Mouse (Mus musculus) embryo, embryonic 11.5 days (tissue): Measurements from ENCODE around the gene Raph1.
"Not testable (repeated sequence)": the region's sequence is repeated elsewhere in the genome, so short reads cannot be mapped to it uniquely, and the experiment has no call there.

Experiments used
- DNase-seq: peaks from one replicate; pipeline ENCODE4 v3.0.0-alpha.2; 2012; ENCODE audit warnings: low read depth, low spot score

Gene Raph1

DNA sequence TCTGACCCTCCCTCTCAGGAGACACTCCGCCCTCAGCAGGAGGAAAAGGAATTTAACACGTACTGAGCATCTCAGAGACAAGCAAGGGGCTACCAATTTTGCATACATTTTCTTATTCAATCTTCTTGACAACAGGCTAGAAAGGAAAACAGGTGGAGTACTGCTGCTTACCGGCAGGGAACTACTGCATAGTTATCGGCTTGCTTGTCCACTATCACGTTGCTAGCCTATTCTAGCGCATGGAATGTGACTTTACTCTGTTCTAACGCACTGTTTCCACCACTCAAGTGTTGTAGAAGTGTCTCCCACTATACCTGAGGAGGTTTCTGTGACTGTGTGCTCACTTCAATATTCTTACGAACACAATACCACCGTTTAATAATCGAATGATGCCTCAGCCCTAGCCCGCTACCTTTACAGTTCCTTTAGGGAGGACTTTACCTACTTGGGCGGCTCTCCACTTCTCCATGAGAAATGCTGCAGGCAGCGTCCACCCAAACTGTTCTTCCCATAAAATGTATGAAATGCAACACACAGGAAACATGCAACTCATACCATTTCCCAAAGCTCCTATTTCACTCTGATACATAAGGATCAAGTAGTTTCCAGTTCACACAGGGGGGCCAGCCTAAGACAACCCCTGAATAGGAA is 1.5 kb downstream of the Raph1 start:
- DNase-seq, result peak; percentile 9

DNA sequence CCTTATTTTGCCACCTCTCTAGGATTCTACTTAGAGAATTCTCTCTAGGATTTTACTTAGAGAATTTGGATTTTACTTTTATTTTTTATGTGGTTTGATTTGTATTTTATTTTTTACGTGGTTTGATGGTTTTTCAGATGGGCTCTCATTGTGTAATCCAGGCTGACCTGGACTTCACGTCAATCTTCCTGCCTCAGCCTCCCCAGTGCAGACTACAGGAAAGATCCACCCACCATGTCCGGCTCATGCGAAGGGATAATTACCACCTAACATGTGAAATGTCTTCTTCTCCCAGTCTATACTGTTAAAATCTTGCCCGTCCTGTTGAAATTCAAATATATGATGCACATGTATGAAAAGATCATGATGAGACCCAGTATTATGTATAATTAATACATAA is 2.2 kb downstream of the Raph1 start:
- no peak for DNase-seq

DNA sequence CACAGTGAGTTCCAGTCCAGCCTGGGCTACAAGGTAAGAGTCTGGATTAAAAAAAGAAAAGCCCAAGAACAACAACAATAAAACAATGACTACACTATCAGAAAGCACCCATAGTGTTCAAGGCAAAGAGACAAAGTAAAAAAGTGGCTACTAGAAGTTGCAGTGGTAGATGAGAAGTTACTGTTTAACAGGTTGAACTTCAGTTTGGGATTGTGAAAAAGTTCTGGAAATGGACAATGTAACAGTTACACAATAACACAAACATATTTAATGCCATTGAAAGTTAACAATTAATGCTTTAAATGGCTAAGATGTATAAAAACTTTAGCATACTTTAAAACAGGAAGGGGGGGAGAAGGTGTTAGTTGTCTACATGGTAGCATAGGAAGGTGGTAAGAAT is 3.9 kb downstream of the Raph1 start:
- DNase-seq, result no peak

DNA sequence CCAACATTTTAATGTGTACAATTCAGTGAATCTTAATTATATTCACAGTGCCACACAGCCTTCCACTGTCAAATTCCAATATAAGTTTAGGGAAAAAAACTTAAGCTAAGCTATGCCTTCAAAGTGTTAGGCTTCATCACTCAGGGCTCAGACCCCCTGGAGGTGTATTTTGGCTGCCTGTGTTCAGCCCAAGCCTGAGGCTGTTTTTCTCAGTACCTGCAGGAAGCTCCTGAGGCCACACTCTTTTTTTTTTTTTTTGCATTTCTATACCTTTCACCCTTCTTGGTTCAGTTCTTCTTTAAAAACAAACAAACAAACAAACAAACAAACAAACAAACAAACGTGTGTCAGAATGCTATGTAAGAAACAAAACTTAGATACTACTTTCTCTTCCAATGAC is 23.2 kb downstream of the Raph1 start:
- no peak for DNase-seq

DNA sequence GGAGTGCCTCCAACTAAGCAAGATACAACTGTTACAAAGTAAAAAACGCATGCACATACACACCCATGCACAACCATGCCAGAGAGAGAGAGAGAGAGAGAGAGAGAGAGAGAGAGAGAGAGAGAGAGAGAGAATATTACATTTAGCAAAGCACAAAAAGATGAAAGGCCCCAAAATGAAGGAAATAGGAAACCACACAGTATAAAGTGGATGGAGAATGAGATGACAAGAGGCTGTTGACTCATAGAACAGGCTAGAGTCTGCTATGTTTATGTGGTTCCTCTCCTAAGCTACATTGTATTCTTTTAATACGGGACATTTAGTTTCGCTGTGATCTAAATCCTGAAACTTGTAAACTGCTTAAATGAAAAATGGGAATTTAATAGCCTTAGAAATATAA is 27.6 kb downstream of the Raph1 start:
- DNase-seq, result no peak

DNA sequence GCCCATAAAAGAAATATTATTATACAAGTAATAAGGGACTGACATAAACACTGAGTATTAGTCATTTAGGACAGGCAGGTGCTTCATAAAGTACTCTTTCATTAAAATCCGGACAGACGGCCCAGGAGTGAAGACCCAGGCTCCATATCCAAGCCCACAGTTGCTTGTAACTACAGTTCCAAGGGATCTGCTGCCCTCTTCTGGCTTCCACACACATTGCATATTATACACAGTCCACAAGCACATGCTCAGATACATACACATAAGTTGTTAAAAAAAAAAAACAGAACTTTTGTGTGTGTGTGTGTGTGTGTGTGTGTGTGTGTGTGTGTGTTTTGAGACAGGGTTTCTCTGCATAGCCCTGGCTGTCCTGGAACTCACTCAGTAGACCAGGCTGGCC is 32.0 kb downstream of the Raph1 start:
- peak; percentile 4 for DNase-seq

DNA sequence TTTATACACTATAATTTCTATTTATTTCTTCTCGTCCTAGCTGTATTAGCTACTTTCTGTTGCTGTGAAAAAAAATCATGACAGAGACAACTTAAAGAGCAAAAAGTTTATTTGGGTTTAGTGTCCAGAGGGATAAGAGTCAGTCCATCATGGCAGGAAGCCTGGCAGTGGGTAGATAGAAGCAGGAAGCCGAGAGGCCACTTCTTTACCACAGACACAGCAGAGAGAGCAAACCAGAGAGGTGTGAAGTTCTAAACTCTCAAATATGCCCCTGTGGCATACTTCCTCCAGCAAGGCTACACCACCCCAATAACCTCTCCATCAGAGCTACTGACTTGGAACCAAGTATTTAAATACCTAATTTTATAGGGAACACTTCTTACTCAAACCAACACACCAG is 36.3 kb downstream of the Raph1 start:
- DNase-seq, result no peak

DNA sequence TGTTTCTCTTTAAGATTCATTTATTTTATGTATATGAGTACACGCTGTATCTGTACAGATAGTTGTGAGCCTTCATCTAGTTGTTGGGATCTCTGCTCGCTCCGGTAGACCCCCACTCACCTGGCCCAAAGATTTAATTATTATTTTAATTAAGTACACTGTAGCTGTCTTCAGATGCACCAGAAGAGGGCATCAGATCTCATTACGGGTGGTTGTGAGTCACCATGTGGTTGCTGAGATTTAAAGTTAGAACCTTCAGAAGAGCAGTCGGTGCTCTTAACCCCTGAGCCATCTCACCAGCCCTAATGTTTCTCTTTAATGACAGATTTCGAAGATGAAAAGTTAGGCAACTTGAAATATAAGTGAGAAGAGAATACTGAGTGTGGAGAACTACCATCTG is 36.8 kb downstream of the Raph1 start:
- no peak for DNase-seq

DNA sequence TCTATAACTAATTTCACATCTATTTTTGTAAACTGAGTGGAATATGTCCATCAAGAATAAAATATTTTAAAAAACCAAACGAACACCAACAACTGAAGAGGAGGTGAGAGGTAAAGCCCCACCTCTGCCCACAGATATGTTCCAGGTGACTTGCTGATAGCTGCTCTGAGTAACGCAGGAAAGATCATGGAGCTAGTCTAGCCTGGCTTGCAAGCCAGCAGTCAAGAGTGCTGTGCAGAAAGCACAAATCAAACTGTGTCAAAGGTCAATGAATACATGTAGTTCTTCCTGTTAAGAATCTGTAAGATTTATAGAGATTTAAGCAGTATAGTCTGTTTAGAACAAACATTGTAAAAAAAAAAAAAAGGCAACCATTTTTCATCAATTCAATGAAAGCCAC is 56.3 kb downstream of the Raph1 start:
- DNase-seq, result no peak

DNA sequence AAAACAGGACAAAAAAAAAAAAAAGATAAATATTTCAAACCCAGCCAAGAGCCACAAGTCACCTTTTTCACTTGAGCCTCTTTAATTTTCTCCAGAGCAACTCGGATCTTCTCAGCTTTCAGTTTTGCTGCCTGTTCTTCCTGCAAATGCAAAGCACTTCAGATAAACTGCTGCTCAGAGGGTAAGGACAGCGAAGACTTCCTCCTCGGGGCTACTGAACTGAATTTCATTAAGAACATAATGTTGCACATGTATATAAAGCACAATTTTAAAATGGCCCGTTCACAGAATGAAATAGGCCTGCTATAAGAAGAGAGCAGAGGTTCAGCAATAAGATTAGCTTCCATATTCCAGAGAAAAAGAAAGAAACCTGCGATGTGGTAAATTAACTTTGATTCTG is 63.4 kb downstream of the Raph1 start:
- DNase-seq, result no peak

DNA sequence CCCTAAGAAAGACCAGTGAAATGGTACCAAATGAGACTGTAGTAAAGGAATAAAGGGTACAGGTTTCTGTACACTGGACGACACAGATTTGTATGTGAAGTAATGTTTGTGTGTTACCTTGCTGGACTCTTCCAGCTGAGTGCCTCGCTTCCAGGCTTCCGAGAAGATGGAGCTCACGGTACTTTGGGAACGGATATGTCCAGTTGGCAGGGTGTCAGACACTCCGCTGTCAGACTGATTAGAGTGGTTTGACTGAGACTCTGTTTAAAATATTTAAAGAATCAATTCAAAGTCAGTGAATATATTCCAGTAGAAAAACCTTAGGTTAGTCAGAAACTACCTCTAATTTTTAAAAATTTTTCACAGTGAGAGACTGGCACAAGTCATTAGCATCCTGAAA is 73.5 kb downstream of the Raph1 start:
- DNase-seq, result no peak

DNA sequence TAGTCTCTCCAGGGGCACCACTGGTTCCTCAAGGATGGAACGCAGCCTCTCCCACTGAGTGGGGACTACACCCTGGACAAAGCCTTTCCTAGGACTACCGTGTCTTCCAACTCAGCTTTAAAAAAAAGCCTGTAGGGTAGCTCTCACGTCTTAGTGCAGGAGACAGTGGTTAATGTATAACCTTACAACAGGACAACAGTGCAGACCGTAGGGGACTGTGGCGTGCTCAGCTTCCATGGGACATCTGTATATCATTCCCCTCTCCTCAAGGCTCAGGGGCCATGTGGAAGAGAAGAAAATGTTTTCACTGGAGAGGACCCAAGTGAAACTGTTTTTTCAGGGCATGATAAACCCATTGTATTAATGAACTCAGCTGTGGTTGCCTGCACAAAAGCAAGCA is 74.5 kb downstream of the Raph1 start:
- DNase-seq, result no peak

DNA sequence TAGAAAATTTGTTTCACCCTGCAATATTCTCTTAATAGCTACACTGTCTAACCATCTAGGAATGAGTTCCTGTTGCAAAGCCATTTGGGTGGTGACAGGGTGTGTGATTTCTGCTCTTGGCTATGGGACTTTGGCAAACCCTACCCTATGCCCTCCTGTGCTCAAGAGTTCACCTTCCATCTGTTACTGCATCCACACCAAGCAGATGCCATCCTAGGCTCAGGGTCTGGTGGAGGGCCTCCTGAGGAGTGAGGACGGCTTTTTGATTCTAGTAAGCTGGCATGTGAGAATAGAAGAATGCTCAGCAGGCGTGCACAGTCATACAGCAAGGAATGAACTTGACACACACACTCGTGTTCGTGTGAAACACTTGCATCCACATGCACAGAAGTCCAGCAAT is 76.4 kb downstream of the Raph1 start:
- DNase-seq, result no peak

DNA sequence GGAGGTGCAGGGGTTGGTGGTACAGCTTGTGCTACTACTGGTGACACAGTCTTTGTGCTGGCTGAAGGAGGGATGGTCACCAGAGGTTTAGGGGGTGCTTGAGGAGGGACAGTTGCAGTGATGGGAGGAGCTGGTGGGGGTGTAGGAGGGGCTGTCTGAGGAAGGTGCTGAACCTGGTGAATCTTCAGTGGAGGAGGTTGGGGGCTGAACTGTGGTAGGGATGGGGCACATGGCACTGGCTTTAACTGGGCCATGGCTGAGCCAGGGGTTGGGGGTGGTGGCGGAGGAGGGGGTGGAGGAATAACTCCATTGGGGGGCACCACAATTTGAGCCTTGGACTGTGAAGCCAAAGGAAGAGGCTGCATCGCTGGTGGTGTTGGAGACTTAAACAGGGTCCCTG is 77.2 kb downstream of the Raph1 start:
- DNase-seq, result no peak

DNA sequence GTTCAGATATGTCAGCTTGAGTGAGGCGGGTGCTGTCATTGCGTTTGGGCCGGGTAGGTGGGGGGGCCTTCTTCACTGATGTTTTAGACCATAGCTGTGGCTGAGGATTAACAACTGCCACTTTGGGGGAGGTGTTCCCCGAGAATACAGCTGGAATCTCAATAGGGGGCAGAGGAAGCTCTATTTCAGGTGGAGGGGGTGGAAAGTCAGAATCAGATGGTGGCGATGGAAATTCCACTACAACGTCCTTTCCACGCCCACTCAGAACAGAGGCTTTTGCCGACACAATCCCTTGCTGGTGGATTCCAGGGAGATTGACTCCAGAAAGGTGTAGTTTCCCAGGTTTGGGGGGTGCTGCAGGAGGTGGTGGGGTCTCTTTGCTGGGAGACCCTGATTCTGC is 78.3 kb downstream of the Raph1 start:
- no peak for DNase-seq

DNA sequence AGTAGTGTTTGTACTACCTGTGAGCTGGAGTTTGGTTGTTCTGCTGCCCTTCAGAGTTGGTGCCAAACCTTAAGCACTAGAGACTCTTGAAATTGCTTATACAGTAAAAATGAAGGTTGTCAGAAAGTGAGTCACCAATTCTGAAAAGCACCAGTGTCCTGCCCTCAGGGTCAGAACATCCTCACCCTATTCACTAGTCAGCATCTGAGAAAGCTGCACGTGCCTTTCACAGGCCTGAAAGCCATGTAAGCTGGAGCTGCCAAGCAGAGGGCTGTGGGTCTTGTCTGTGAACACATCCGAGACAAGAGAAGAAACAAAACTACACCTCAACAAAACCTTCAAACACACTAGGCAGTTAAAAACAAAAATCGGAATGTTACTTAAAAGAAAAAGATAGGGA is 81.3 kb downstream of the Raph1 start:
- DNase-seq, result no peak

DNA sequence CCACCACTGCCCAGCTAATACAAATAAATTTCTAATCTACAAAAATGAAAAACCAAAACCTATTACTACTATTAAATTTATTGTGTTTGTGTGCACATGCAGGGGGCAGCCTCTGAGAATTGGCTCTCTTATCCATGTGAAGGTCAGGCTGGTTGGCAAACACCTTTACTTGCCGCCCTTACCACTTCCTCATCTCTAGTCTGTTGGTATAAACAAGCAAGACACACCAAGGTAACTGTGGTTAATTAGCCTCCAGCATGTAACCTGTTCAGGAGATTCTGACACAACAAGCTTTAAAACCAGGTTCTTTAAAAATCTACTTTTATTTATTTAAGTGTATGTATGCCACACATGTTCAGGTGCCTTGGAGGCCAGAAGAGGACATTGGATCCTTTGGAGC is 84.0 kb downstream of the Raph1 start:
- DNase-seq, result no peak

DNA sequence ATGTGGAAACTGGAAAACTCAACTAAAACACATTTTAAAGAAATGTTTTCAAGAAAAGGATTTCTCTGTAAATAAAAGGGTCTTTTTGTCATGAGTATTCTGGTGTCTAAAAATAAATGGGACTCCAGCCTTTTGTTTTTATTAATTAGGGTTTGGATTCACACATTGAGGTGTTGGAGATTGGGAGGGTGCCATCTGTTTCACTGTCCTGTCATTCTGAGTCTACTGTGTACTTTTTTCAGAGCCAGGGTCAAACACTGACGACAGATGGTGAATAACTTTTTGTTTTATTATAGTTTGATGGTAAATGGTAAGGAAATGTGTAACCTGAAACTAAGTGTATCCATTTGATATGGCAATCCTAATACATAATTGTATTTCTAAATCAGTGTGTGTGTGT is 85.3 kb downstream of the Raph1 start:
- DNase-seq, result no peak

DNA sequence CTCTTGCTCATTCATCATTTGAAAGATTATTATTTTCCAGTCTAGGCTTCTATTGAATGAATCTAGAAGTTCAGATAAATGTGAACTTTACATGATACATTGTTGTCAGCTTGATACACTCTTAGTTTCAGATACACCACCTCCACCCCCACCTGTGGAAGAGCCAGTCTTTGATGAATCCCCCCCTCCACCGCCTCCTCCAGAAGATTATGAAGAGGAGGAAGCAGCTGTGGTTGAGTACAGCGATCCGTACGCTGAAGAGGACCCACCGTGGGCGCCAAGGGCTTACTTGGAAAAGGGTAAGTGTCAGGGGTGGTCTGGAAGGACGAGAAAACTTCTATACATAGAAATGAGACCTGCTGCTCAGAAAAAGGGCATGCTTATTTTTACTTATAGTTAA is 96.4 kb downstream of the Raph1 start:
- DNase-seq, result no peak

DNA sequence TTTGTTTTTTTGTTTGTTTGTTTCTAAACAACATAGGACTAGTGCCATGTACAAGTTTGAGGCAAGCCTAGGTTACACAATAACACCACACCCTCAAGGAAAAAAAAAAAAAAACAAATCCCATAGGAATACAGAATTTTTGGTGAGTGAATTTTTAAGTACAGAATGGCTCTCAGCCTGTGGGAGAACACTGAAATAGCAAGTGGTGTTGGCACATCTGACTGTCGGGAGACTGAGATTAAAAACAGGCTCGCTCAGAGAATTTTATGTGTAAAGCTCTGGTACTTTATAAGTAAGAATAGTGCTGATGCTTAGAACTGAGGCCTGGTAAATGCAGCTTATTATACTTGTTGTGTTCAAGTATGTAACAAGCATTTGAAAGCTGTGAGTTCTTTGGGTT is 97.4 kb downstream of the Raph1 start:
- no peak for DNase-seq

DNA sequence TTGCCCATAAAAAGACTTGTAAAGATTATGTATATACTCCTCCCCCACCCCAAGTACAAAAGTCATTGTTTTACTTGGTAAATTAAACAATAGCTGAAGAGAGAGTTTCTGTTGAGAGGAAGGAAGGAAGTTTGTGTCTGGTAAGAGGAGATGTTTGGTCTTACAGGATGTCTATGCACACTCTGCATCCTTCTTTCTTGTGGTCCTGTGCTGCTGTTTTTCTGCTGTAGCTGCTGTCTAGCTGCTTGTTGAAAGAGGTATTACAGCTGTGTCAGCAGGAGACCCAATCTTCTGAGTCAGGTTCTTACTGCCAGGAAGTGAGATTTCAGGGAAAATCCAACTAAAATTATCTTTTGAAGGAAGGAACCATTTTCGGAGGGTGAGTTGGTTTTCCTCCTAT is 106.3 kb downstream of the Raph1 start:
- no peak for DNase-seq

DNA sequence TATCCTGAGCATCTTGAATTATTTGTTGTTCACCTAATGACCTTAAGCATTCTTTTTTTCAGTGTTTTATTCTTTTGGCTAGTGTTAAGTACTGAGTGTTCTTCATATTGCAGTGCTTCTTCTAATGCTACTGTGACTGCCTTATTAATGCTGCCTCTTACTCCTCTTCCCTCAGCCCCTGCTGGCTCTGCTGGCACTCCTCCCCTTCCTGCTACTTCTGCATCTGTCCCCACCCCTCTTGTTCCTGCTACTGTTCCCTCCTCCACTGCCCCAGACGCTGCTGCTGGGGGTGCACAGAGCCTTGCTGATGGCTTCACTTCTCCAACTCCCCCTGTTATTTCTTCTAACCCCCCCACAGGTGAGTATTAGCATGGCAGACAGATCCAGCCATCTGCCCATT is 117.0 kb downstream of the Raph1 start:
- DNase-seq, result no peak

DNA sequence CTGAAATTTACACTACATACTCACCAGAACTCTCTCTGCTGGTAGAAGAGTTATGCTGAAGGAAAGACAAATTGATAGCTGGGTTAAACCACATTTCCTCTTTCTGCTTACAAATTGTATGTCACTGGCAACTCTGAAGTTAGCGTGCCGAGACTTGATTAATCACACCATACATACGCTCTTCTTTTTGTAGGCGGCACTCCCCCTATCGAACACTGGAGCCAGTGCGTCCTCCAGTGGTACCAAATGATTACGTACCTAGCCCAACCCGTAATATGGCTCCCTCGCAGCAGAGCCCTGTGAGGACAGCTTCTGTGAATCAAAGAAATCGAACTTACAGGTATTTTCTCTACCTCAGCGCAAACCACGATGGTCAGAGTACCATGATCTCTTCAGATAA is 119.8 kb downstream of the Raph1 start:
- DNase-seq, result no peak

DNA sequence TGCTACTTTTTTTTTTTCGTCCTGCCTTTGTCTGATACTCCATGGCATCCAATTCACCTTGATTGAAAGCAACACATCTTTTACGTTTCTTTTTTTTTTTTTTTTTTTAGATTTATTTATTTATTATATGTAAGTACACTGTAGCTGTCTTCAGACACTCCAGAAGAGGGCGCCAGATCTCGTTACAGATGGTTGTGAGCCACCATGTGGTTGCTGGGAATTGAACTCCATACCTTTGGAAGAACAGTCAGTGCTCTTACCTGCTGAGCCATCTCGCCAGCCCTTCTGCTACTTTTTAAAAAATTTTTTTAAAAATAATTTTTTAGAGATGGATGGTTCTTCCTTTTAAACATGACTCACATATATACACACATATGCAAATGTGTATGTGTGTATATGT is 125.5 kb downstream of the Raph1 start:
- DNase-seq, result not testable (repeated sequence)

DNA sequence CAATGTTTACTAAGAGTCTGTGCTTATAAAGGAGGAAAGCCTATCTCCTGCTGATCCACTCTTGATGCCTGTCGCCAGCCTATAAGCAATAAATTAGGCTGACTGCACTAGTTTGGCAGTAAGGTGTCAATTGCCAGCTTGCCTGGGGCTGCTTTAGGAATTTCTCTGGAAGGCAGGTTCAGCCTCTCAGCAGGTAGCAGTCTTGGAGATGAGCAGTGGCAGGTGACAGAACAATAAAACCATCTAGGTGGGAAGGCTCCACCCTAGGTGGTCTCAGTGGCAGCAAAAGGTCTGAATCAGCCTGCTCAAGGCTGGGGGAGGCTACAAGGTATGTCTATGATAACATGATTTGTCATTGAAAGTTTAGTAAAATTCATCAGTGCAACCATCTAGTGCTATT is 134.4 kb downstream of the Raph1 start:
- DNase-seq, result no peak
